Mouse (Mus musculus) midbrain, embryonic 10.5 days (tissue): ENCODE data around the gene Rcc2. TPM values are rescaled to one million over a fixed set of nuclear protein-coding genes. Genes with fewer than 3 reads are reported as not detected.

Experiments used
- DNase-seq: peaks from one replicate; pipeline ENCODE4 v3.0.0-alpha.2; 2017; ENCODE audit warnings: low spot score
- H3K27ac ChIP-seq: fragments of 300-500 bp; sonication (generic); replicated peaks from 2 replicates; pipeline ENCODE4 v1.5.1; 2016; ENCODE audit warnings: mild to moderate bottlenecking
- H3K27me3 ChIP-seq: fragments of 300-500 bp; sonication (generic); 2 replicates; pipeline ENCODE4 v1.6.1; 2016; ENCODE audit warnings: low read depth, mild to moderate bottlenecking; ENCODE audit not compliant: poor library complexity, severe bottlenecking
- H3K36me3 ChIP-seq: fragments of 300-500 bp; sonication (generic); 2 replicates; pipeline ENCODE4 v1.6.1; 2016; ENCODE audit warnings: mild to moderate bottlenecking, moderate library complexity
- H3K4me1 ChIP-seq: fragments of 300-500 bp; sonication (generic); 2 replicates; pipeline ENCODE4 v1.6.1; 2016
- H3K4me3 ChIP-seq: fragments of 300-500 bp; sonication (generic); 2 replicates; pipeline ENCODE4 v1.5.1; 2016; ENCODE audit warnings: mild to moderate bottlenecking, moderate library complexity
- H3K9me3 ChIP-seq: fragments of 300-500 bp; sonication (generic); replicated peaks from 2 replicates; pipeline ENCODE4 v1.6.1; 2016; ENCODE audit warnings: mild to moderate bottlenecking
- WGBS: fragments of 180-500 bp; shearing (Covaris S2); methylation state at CpG from one replicate; pipeline ENCODE4 v1.1.7; 2016; 5-methylcytosine and 5-hydroxymethylcytosine counted together
- polyA plus RNA-seq: library from polyadenylated mRNA; unstranded; fragments of >200 nt; fragmentation: Nextera tagmentation; extraction: Ambion mirVana; gene quantifications from 2 replicates; pipeline ENCODE4 v1.2.1, GENCODE M21; 2016

The Rcc2 gene
- polyA plus RNA-seq, 1 experiment from 2014 or later: 35.2 TPM

DNA sequence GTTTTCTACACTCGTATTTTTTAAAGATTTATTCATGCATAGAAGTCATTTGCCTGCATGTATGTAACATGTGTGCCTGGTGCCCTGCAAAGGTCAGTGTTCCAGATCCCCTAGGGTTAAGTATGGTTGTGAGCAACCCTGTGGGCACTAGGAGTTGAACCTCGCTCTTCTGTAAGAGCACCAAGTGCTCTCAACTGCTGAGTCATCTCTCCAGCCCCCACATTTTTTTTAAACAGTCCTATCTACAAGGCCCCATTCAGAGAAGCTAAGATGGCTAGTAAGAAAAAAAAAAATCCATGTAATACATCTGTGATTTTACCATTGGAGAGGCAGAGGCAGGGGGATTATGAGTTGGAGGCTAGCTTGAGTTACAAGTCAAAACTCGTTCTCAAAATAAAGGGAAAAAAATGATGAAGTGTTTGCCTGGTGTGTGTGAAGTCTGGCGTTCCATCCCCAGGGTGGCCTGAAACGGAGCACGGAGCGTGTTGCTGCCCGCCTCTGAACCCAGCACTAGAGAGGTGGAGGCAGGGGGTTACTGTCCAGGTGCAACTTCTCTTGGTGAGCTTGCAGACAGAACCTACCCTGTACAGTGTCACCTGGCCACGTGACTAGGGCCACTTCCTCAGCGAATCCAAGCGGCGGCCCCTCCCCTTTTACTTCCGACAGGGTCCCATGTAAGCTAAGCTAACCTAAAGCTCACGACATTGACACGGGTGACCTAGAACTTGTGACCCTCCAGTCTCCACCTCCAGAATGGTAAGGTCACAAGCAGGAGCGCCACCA is 10.3 kb upstream of the Rcc2 start:
- H3K9me3 ChIP-seq: no peaks in the 10 kb centered on the region
- no peak for DNase-seq
- no peak overlapping the region for H3K27ac ChIP-seq
- 0 out of 2 replicates have a peak, but pooled peaks cover 6% of the 10 kb centered on the region for H3K27me3 ChIP-seq
- WGBS: 82% methylated on average over 16 of the region's 16 CpGs
- H3K4me1 ChIP-seq: peaks cover 24% of the 10 kb centered on the region
- H3K36me3 ChIP-seq: no peaks in the 10 kb centered on the region
- no peak overlapping the region for H3K4me3 ChIP-seq

DNA sequence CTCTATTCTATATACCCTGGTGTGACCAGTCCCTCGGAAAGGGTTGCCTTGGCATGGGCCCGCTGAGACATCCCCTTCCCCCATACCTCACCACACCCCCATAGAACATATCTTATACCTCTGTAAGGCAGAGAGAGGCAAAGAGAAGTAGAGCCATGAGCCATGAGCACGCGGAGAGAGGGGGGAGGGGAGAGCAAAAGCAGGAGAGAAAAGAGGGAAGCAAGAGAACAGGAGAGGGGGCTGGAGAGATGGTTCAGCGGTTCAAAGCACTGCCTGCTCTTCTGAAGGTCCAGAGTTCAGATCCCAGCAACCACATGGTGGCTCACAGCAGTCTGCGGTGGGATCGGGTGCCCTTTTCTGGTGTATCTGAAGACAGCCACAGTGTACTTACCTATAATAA is 8.9 kb upstream of the Rcc2 start:
- Histone ChIP-seq H3K27ac (peak overlapping the region; percentile 34; the same call in 1 of the 2 replicates), H3K36me3 (no peaks in the 10 kb centered on the region), H3K9me3 (no peaks in the 10 kb centered on the region), H3K4me1 (peaks cover 24% of the 10 kb centered on the region), H3K27me3 (0 out of 2 replicates have a peak, but pooled peaks cover 6% of the 10 kb centered on the region), H3K4me3 (no peak overlapping the region)
- WGBS: 70% methylated on average over 7 of the region's 7 CpGs
- no peak for DNase-seq

DNA sequence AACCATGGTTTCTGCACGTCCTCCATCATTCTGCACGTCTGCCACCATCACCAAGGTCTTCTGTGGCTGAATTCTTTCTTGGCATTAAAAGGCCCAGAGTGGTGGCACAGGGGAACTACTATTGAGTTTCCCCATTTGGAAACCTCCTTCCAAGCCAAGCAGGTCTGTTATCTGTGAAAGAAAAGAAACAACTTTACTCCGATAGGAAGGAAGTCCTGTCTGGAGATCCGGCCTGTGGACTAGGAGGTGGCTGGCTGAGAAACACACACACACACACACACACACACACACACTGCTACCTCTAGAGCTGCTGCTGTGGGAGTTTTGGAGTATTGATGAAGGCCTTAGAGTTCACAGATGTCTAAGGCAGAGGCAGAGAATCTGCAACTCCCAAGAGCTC is 6.8 kb upstream of the Rcc2 start:
- DNase-seq: no peak
- peaks cover 13% of the 10 kb centered on the region for H3K27me3 ChIP-seq
- no peaks in the 10 kb centered on the region for H3K9me3 ChIP-seq
- H3K4me3 ChIP-seq: no peak overlapping the region
- WGBS: 81% methylated on average over 4 of the region's 4 CpGs
- H3K27ac ChIP-seq: no peak overlapping the region
- H3K36me3 ChIP-seq: no peaks in the 10 kb centered on the region
- H3K4me1 ChIP-seq: peaks cover 19% of the 10 kb centered on the region

DNA sequence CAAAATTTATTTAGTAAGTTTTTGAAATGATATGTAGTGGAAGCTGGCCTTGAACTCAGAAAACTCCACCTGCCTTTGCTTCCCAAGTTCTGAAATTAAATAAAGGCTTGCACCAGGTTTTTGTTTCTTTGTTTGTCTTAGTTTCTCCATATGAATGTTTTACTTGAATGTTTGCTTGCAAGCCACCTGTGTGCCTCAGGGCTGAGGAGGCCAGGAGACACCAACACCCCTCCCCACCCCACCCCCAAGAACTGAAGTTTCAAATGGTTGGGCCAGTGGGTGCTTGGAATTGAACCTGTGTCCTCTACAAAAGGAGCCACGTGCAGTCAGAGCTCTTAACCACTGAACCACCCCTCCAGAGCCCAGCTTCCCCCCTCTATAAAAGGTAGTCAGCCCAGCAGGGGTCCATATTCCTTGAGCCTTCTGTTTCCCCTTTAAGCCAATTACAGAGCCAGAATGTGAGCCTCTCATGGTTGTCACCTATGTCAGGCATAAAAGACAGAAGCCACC is 5.7 kb upstream of the Rcc2 start:
- H3K36me3 ChIP-seq: no peaks in the 10 kb centered on the region
- peaks cover 24% of the 10 kb centered on the region for H3K27me3 ChIP-seq
- H3K27ac ChIP-seq: no peak overlapping the region
- H3K4me1 ChIP-seq: peaks cover 23% of the 10 kb centered on the region
- 46% methylated on average over 1 of the region's 1 CpGs for WGBS
- DNase-seq: no peak
- H3K9me3 ChIP-seq: no peaks in the 10 kb centered on the region
- no peak overlapping the region for H3K4me3 ChIP-seq

DNA sequence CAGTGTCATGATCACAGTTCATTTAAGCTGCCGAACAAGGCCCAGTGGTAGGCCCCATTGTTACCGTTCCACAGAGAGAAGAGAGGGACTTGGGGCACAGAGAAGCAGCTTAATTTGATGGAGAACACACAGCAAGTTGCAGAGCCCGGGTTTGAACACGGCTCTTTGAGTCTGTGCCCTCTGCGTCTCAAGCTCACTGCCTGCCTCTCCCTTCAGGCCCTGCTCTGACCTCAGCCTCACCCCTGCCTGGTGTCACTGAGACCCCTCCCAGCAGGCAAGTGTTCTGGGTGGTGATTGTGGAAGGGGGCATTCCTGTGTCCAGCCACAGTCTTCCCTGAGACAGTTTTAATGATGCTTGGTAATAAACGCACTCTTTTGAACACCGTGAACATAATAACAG is 5.2 kb upstream of the Rcc2 start:
- Histone ChIP-seq H3K4me1 (peaks cover 29% of the 10 kb centered on the region), H3K36me3 (no peaks in the 10 kb centered on the region), H3K27me3 (peaks cover 29% of the 10 kb centered on the region), H3K27ac (no peak overlapping the region), H3K4me3 (no peak overlapping the region), H3K9me3 (no peaks in the 10 kb centered on the region)
- DNase-seq: no peak
- WGBS: 73% methylated on average over 7 of the region's 7 CpGs

DNA sequence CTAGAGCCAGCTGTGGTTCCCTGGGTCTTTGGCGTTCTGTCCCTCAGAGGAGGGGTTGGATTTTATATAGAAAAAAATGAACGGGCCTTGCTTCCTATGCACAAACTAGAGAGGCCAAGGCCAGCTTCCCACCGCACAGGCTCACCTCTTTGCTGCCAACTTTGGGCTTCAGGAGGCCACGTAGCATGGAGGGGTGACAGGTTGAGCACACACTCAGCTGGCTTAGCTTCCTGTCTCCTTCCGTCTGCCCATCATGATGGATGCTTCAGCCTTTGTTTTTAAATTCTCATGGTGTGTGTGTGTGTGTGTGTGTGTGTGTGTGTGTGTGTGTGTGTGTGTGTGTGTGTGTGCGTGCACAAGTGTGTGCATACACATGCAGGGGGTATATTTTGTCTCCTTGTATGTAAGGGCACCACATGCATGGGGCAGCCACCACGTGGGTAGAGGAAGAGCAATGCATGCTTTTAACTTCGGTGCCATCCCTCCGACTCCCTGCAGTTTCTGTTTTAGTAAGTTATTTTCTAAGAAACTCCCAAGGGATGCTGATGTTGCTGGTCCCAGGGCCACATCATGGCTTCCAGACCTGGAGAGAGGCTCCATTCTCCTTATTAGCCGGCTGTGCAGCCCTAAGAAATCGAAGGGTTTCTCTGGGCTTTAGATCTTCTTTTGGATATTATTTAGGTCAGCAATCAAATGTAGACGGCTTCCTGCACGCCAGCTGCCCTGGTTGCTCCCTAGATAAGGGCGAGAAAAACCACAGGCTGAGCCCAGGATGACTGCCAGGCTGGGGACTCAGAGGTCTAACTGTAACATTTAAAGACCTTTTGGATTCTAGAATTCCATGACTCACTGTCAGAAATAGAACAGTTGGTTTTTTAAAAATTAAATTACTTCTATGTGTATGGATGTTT is 4.4 kb upstream of the Rcc2 start:
- no peak overlapping the region for H3K27ac ChIP-seq
- no peak overlapping the region for H3K4me3 ChIP-seq
- no peak for DNase-seq
- H3K4me1 ChIP-seq: peaks cover 37% of the 10 kb centered on the region
- H3K36me3 ChIP-seq: no peaks in the 10 kb centered on the region
- no peaks in the 10 kb centered on the region for H3K9me3 ChIP-seq
- peaks cover 31% of the 10 kb centered on the region for H3K27me3 ChIP-seq
- 88% methylated on average over 14 of the region's 14 CpGs for WGBS

DNA sequence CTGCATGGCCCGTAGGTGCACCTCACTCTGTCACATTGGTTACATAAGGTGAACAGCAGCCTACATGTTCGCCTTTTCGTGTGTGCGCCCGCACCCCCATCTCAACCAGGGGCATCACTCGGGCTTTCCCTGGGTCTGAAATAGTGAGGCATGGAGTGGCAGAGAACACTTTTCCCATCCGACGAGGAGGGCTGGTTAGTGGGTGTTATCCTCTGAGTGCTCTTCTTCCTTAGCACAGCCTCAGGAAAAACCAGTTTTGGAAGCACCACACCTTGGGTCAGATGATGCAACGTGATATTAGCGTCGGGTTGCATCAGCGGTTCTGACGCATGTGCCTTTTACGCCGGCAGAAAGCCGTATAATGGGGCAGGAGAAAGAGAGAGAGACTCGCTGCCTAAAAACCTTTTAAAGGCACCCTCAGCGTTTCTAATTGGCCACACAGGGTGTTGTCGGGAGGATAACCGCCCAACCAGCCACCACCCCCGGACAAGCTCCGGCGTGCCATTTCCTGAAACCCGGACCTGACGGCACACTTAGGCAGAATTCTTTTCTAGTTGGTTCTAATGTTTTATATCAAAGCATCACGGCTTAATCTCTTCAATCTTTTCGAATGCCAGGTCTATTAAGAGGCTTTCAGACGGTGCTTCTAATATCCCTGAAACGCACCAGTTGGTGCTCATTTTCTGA is 757 bp upstream of the Rcc2 start:
- peak overlapping the region; percentile 42 for H3K27ac ChIP-seq
- H3K9me3 ChIP-seq: no peaks in the 10 kb centered on the region
- peaks cover 44% of the 10 kb centered on the region for H3K4me1 ChIP-seq
- DNase-seq: peak; percentile 41
- 7% methylated on average over 29 of the region's 29 CpGs for WGBS
- H3K4me3 ChIP-seq: peak overlapping the region; percentile 96
- peaks cover 32% of the 10 kb centered on the region for H3K27me3 ChIP-seq
- peaks cover 8% of the 10 kb centered on the region for H3K36me3 ChIP-seq

DNA sequence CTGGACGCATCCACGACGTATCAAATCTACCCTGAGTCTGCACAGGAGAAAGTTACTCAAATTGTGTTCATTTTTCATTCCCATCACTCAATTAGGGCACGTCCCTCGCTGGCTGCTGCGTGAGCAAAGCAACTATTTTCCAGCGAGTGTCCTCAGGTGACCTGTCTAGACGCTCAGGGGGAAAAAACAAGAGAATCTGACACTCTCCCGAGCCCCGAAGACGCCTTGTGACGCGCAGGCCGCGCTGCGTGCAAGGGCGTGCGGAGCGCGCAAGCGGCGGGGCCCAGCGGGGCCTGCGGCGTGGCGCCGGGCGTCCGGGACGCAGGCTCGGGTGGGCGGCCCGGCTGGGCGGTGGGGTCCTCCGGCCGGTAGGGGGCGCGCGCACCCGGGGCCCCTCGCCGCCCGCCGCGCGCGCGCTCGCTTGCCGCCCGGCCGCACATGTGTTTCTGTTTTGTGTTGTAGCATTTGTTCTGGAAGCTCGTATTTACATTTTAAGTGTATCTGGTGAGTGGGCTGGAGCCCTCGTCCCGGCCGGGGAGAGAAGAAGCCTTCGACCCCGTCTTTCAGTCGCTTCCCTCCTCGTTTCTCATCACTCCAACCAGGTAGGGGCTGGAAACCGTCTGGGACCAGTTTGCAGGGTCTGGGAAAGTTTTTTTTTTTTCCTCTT is 841 bp downstream of the Rcc2 start:
- peak overlapping the region; percentile 96 for H3K4me3 ChIP-seq
- peak overlapping the region; percentile 100 for H3K27ac ChIP-seq
- WGBS: under 1% methylated on average over 61 of the region's 61 CpGs
- peak; percentile 85 for DNase-seq
- peaks cover 54% of the 10 kb centered on the region for H3K4me1 ChIP-seq
- no peaks in the 10 kb centered on the region for H3K9me3 ChIP-seq
- peaks cover 32% of the 10 kb centered on the region for H3K27me3 ChIP-seq
- H3K36me3 ChIP-seq: peaks cover 24% of the 10 kb centered on the region

DNA sequence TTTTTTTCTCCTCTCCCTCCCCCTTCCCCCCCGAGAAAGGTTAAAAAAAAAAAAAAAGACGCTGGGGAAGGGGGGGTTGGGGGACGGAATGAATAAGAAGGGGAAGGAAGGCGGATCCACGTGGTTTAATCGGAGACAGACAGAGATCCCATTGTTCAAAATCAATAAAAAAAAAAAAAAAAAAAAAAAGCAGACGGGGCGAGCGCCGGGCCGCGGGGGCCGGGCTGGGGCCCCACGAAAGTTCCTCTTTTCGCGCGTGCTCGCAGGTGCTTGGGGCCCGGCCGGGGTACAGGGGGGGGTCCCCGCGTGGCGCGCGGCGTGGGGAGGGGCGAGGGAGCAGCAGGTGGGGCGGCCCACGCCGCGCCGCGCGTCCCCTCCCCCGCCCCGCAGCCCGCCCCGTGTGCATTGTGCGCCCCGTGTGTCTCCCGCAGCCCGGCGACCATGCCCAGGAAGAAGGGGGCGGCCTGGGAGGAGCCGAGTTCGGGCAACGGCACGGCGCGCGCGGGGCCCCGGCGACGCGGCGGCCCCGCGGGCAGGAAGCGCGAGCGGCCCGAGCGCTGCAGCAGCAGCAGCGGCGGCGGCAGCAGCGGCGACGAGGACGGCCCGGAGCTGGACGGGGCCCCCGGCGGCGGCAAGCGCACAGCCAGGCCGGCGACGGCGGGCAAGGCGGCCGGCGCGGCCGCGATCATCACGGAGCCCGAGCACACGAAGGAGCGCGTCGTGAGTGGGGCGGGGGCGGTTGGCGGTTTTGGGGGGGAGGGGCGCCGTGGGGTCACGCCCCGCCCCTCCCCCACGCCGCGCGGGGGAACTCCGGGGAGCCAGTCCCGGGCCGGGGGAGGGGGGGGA is 1.6 kb downstream of the Rcc2 start:
- peaks cover 58% of the 10 kb centered on the region for H3K4me1 ChIP-seq
- H3K9me3 ChIP-seq: no peaks in the 10 kb centered on the region
- H3K27me3 ChIP-seq: peaks cover 32% of the 10 kb centered on the region
- peak; percentile 63 for DNase-seq
- peaks cover 32% of the 10 kb centered on the region for H3K36me3 ChIP-seq
- peak overlapping the region; percentile 96 for H3K4me3 ChIP-seq
- peak overlapping the region; percentile 100 for H3K27ac ChIP-seq
- 3% methylated on average over 97 of the region's 107 CpGs for WGBS

DNA sequence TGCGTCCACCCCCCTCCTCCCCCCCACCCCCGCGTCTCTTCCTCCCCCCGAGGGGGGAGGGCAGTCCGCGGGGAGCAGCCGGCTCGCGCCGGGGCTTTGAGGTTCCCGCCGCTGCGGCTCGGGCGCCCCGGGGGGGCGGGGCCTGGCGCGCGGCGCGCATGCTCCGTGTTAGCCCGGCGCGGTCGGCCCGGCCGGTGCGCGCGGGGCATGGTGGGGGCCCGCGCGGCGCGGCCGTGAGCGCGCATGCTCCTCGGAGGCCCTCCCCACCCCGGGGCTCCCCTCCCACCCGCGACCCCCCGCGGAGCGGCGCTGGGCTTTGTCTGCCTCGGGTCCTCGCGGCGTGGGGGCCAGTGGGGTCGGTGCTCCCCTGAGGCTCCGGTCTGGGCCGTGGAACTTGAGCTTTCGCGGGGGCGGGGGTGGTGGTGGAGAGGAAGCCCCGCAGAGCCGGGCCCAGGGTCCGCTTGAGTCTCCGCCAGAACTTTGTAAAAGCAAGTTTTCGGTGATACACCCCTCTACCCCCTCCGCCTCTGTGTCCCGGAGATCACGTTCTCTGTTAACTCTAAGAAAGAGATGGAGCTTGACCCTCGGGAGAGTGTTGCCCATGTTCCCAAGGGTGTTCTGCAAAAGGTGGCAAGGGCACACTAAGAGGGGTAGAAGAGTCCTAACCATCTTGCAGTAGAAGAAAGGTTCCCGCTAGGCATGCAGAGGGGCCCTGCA is 2.4 kb downstream of the Rcc2 start:
- DNase-seq: peak; percentile 84
- WGBS: 3% methylated on average over 58 of the region's 68 CpGs
- Histone ChIP-seq H3K27ac (peak overlapping the region; percentile 100), H3K4me1 (peaks cover 58% of the 10 kb centered on the region), H3K27me3 (peaks cover 32% of the 10 kb centered on the region), H3K9me3 (no peaks in the 10 kb centered on the region), H3K36me3 (peaks cover 40% of the 10 kb centered on the region), H3K4me3 (peak overlapping the region; percentile 96)

DNA sequence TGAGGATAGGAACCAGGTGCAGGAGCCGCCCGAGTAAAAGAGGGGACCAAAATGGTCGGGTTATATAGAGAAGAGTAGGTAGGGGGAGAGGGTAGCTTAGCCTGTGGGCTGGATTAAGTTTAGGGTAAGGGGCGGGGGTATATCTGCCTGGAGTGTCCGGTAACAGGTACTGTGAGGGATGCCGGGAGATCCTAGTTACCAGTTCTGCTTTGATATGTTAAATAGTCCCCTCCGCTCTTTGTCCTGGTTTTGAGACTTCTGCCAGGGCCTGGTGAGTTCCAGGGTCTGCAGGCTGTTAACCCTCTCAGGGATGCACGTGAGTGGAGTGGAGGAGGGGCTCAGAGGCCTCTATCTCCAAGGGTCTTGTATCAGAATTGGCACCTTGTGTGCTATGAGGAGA is 3.3 kb downstream of the Rcc2 start:
- peak overlapping the region; percentile 96 for H3K4me3 ChIP-seq
- DNase-seq: peak; percentile 59
- WGBS: 5% methylated on average over 8 of the region's 8 CpGs
- peaks cover 62% of the 10 kb centered on the region for H3K4me1 ChIP-seq
- peak overlapping the region; percentile 100 for H3K27ac ChIP-seq
- H3K9me3 ChIP-seq: no peaks in the 10 kb centered on the region
- peaks cover 49% of the 10 kb centered on the region for H3K36me3 ChIP-seq
- peaks cover 24% of the 10 kb centered on the region for H3K27me3 ChIP-seq
